Mouse (Mus musculus): ENCODE measurements around the gene Iqca. TPM values are rescaled to one million over a fixed set of nuclear protein-coding genes. Genes with fewer than 3 reads are reported as not detected.

Iqca gene
- total and polyA plus RNA-seq, 2 experiments from 2014 or later, result 0.52 to 1.5 TPM

- Histone ChIP-seq H3K36me3 (ENCODE audit: insufficient read depth) (no peaks in the 10 kb centered on the region), H3K27me3 (ENCODE audit: insufficient read depth, low read length) (no peaks in the 10 kb centered on the region), H3K4me2 (ENCODE audit: low read depth) (no peak overlapping the region), H3K4me3 (ENCODE audit: low read depth, low read length) (no peak overlapping the region), H3K4me1 (ENCODE audit: insufficient read depth) (no peaks in the 10 kb centered on the region), H3K9me3 (ENCODE audit: low read length) (no peaks in the 10 kb centered on the region), H3K27ac (ENCODE audit: low read depth, low read length) (no peak overlapping the region), H3K9ac (no peak overlapping the region)
- 80% methylated on average over 5 of the region's 5 CpGs for WGBS
- ATAC-seq, result no peak
- no peak for DNase-seq
- TF ChIP-seq CTCF (IDR thresholded peaks at IDR 0.05; ENCODE audit: low read depth), result no peak
Measured at GRCm38 (mm10) chr1:90114586-90114985, 38.6 kb downstream of the Iqca start.

- ATAC-seq, result peak; percentile 89
- 69% methylated on average over 6 of the region's 6 CpGs for WGBS
- H3K36me3 ChIP-seq (ENCODE audit: insufficient read depth), result no peaks in the 10 kb centered on the region
- H3K9me3 ChIP-seq (ENCODE audit: low read length), result no peaks in the 10 kb centered on the region
- no peak for TF ChIP-seq CTCF (IDR thresholded peaks at IDR 0.05; ENCODE audit: low read depth)
- no peak overlapping the region for H3K9ac ChIP-seq
- 0 out of 2 replicates have a peak overlapping the region, but pooled peaks have one; percentile 15 for H3K27ac ChIP-seq (ENCODE audit: low read depth, low read length)
- H3K4me1 ChIP-seq (ENCODE audit: insufficient read depth), result no peaks in the 10 kb centered on the region
- no peak overlapping the region for H3K4me3 ChIP-seq (ENCODE audit: low read depth, low read length)
- no peaks in the 10 kb centered on the region for H3K27me3 ChIP-seq (ENCODE audit: insufficient read depth, low read length)
- peak; percentile 39 for DNase-seq
- H3K4me2 ChIP-seq (ENCODE audit: low read depth), result no peak overlapping the region
Measured at GRCm38 (mm10) chr1:90113655-90114244, 39.5 kb downstream of the Iqca start.

- Histone ChIP-seq H3K4me3 (ENCODE audit: low read depth, low read length) (no peak overlapping the region), H3K36me3 (ENCODE audit: insufficient read depth) (no peaks in the 10 kb centered on the region), H3K4me1 (ENCODE audit: insufficient read depth) (no peaks in the 10 kb centered on the region), H3K9me3 (ENCODE audit: low read length) (no peaks in the 10 kb centered on the region), H3K9ac (no peak overlapping the region), H3K27ac (ENCODE audit: low read depth, low read length) (no peak overlapping the region), H3K4me2 (ENCODE audit: low read depth) (no peak overlapping the region), H3K27me3 (ENCODE audit: insufficient read depth, low read length) (no peaks in the 10 kb centered on the region)
- ATAC-seq (no peak), DNase-seq (no peak)
- 98% methylated on average over 2 of the region's 2 CpGs for WGBS
- TF ChIP-seq CTCF (IDR thresholded peaks at IDR 0.05; ENCODE audit: low read depth), result no peak
Measured at GRCm38 (mm10) chr1:90112669-90113068, 40.5 kb downstream of the Iqca start.

GRCm38 (mm10) chr1:90111198-90111839 is 41.9 kb downstream of the Iqca start:
- ATAC-seq, result no peak
- no peak overlapping the region for H3K4me3 ChIP-seq (ENCODE audit: low read depth, low read length)
- H3K9ac ChIP-seq, result no peak overlapping the region
- no peak overlapping the region for H3K27ac ChIP-seq (ENCODE audit: low read depth, low read length)
- H3K4me1 ChIP-seq (ENCODE audit: insufficient read depth), result no peaks in the 10 kb centered on the region
- WGBS, result 23% methylated on average over 2 of the region's 2 CpGs
- no peak for TF ChIP-seq CTCF (IDR thresholded peaks at IDR 0.05; ENCODE audit: low read depth)
- no peaks in the 10 kb centered on the region for H3K36me3 ChIP-seq (ENCODE audit: insufficient read depth)
- no peak for DNase-seq
- H3K4me2 ChIP-seq (ENCODE audit: low read depth), result no peak overlapping the region
- H3K27me3 ChIP-seq (ENCODE audit: insufficient read depth, low read length), result no peaks in the 10 kb centered on the region
- H3K9me3 ChIP-seq (ENCODE audit: low read length), result no peaks in the 10 kb centered on the region

- Histone ChIP-seq H3K36me3 (ENCODE audit: insufficient read depth) (no peaks in the 10 kb centered on the region), H3K4me1 (ENCODE audit: insufficient read depth) (no peaks in the 10 kb centered on the region), H3K9me3 (ENCODE audit: low read length) (no peaks in the 10 kb centered on the region), H3K9ac (no peak overlapping the region), H3K27ac (ENCODE audit: low read depth, low read length) (no peak overlapping the region), H3K4me2 (ENCODE audit: low read depth) (no peak overlapping the region), H3K4me3 (ENCODE audit: low read depth, low read length) (no peak overlapping the region), H3K27me3 (ENCODE audit: insufficient read depth, low read length) (no peaks in the 10 kb centered on the region)
- DNase-seq, result no peak
- 73% methylated on average over 8 of the region's 8 CpGs for WGBS
- TF ChIP-seq CTCF (IDR thresholded peaks at IDR 0.05; ENCODE audit: low read depth), result no peak
- ATAC-seq, result no peak
Measured at GRCm38 (mm10) chr1:90103896-90104487, 49.2 kb downstream of the Iqca start.

- H3K4me3 ChIP-seq (ENCODE audit: low read depth, low read length), result no peak overlapping the region
- no peak overlapping the region for H3K27ac ChIP-seq (ENCODE audit: low read depth, low read length)
- no peaks in the 10 kb centered on the region for H3K9me3 ChIP-seq (ENCODE audit: low read length)
- H3K9ac ChIP-seq, result no peak overlapping the region
- WGBS, result 61% methylated on average over 10 of the region's 10 CpGs
- H3K36me3 ChIP-seq (ENCODE audit: insufficient read depth), result no peaks in the 10 kb centered on the region
- H3K4me2 ChIP-seq (ENCODE audit: low read depth), result no peak overlapping the region
- no peak for TF ChIP-seq CTCF (IDR thresholded peaks at IDR 0.05; ENCODE audit: low read depth)
- no peak for ATAC-seq
- no peak for DNase-seq
- H3K27me3 ChIP-seq (ENCODE audit: insufficient read depth, low read length), result no peaks in the 10 kb centered on the region
- H3K4me1 ChIP-seq (ENCODE audit: insufficient read depth), result 0 out of 2 replicates have a peak, but pooled peaks cover 4% of the 10 kb centered on the region
Measured at GRCm38 (mm10) chr1:90100360-90101232, 52.6 kb downstream of the Iqca start.
